Mouse (Mus musculus): Measurements from ENCODE around the gene Oxsr1. TPM values are rescaled to one million over a fixed set of nuclear protein-coding genes. Genes with fewer than 3 reads are reported as not detected.
"Not testable (repeated sequence)": the region's sequence is repeated elsewhere in the genome, so short reads cannot be mapped to it uniquely, and the experiment has no call there.

The Oxsr1 gene
- polyA plus RNA-seq, 1 experiment from 2014 or later = 11.7 TPM

DNA sequence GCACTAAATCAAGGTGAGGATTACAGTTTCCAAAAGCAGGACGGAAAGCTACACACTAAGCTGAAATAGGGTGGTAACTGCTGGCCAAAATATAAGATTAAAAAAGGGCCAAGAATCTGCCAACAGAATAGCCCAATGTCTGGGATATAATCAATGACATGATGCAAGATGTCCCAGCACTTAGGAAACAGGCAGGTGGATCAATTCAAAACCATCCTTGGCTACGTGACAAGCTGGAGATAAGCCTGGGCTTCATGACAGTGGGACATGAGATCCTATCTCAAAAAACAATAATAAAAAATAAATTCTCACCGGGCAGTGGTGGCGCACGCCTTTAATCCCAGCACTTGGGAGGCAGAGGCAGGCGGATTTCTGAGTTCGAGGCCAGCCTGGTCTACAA is 16.4 kb downstream of the Oxsr1 start:
- no peak overlapping the region for H3K4me2 ChIP-seq (ENCODE audit: low read length)
- no peaks in the 10 kb centered on the region for H3K27me3 ChIP-seq (ENCODE audit: control insufficient read depth, insufficient read depth, low read length)
- H3K9me3 ChIP-seq (ENCODE audit: control insufficient read depth, low read length) = no peaks in the 10 kb centered on the region
- ATAC-seq (ENCODE audit: insufficient number of reproducible peaks, insufficient read depth, low FRiP score, low read depth) = no peak
- peaks cover 25% of the 10 kb centered on the region for H3K36me3 ChIP-seq (ENCODE audit: control insufficient read depth, insufficient read depth, low read length)
- no peak overlapping the region for H3K4me3 ChIP-seq (ENCODE audit: control insufficient read depth in 1 of 2, insufficient read depth in 1 of 2, low read depth in 1 of 2, low read length in 2 of 2)
- no peak overlapping the region for H3K27ac ChIP-seq (replicated peaks in 1 of 2; ENCODE audit: control insufficient read depth in 1 of 2, insufficient read depth in 1 of 2, low read depth in 2 of 2, low read length in 2 of 2)
- peaks cover 4 to 9% of the 10 kb centered on the region in 2 experiments; a peak in 2 of 4 replicates for H3K4me1 ChIP-seq (ENCODE audit: control insufficient read depth in 2 of 2, insufficient read depth in 2 of 2, low read length in 2 of 2)
- no peak overlapping the region for H3K9ac ChIP-seq (ENCODE audit: low read length)
- 90% methylated on average over 7 of the region's 7 CpGs for WGBS

DNA sequence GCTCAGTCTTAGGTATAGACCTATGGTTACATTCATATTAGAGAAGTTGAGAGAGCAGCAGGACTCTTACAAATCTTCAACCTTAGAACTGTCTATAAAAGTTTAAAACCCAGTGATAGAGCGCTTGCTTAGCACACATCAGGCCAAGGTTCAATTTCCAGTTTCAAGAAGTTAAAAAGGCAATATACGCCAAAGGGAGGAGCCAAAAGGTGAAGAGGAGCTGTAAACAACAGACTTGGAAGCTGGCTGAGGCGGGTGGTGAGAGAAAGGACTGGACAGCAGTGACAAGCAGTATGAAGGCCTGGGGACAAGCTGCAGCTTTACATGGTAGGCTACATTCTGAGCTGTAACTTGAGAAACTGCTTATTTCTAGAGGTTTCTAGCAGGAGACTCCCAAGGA is 23.7 kb downstream of the Oxsr1 start:
- no peak overlapping the region for H3K27ac ChIP-seq (replicated peaks in 1 of 2; ENCODE audit: control insufficient read depth in 1 of 2, insufficient read depth in 1 of 2, low read depth in 2 of 2, low read length in 2 of 2)
- H3K9ac ChIP-seq (ENCODE audit: low read length) = no peak overlapping the region
- peaks cover 19% of the 10 kb centered on the region for H3K36me3 ChIP-seq (ENCODE audit: control insufficient read depth, insufficient read depth, low read length)
- H3K4me2 ChIP-seq (ENCODE audit: low read length) = no peak overlapping the region
- no peak for ATAC-seq (ENCODE audit: insufficient number of reproducible peaks, insufficient read depth, low FRiP score, low read depth)
- H3K9me3 ChIP-seq (ENCODE audit: control insufficient read depth, low read length) = no peaks in the 10 kb centered on the region
- no peaks in the 10 kb centered on the region for H3K4me1 ChIP-seq (ENCODE audit: control insufficient read depth in 2 of 2, insufficient read depth in 2 of 2, low read length in 2 of 2)
- 93% methylated on average over 3 of the region's 3 CpGs for WGBS
- H3K4me3 ChIP-seq (ENCODE audit: control insufficient read depth in 1 of 2, insufficient read depth in 1 of 2, low read depth in 1 of 2, low read length in 2 of 2) = no peak overlapping the region
- no peaks in the 10 kb centered on the region for H3K27me3 ChIP-seq (ENCODE audit: control insufficient read depth, insufficient read depth, low read length)

DNA sequence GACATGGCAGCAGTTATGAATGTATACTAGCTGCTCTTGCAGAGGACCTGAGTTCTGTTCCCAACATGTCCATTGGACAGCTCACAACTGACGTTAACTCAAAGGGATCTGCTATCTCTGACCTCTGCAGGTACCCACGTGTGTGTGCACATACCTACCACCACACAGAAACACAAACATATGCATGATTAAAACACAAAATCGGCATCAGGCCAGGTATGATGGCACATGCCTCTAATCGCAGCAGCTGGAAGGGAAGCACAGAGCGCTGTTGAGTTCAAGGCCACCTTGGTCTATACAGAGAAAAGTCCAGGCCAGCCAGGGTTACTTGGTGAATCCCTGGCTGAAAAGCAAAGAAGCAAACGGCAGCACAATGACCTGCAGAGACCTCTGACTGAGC is 24.5 kb downstream of the Oxsr1 start:
- Histone ChIP-seq H3K27me3 (ENCODE audit: control insufficient read depth, insufficient read depth, low read length) (no peaks in the 10 kb centered on the region), H3K4me1 (ENCODE audit: control insufficient read depth in 2 of 2, insufficient read depth in 2 of 2, low read length in 2 of 2) (no peaks in the 10 kb centered on the region), H3K9me3 (ENCODE audit: control insufficient read depth, low read length) (no peaks in the 10 kb centered on the region), H3K4me2 (ENCODE audit: low read length) (no peak overlapping the region), H3K27ac (replicated peaks in 1 of 2; ENCODE audit: control insufficient read depth in 1 of 2, insufficient read depth in 1 of 2, low read depth in 2 of 2, low read length in 2 of 2) (no peak overlapping the region), H3K9ac (ENCODE audit: low read length) (no peak overlapping the region), H3K4me3 (ENCODE audit: control insufficient read depth in 1 of 2, insufficient read depth in 1 of 2, low read depth in 1 of 2, low read length in 2 of 2) (no peak overlapping the region), H3K36me3 (ENCODE audit: control insufficient read depth, insufficient read depth, low read length) (peaks cover 11% of the 10 kb centered on the region)
- WGBS = 83% methylated on average over 6 of the region's 6 CpGs
- ATAC-seq (ENCODE audit: insufficient number of reproducible peaks, insufficient read depth, low FRiP score, low read depth) = no peak

DNA sequence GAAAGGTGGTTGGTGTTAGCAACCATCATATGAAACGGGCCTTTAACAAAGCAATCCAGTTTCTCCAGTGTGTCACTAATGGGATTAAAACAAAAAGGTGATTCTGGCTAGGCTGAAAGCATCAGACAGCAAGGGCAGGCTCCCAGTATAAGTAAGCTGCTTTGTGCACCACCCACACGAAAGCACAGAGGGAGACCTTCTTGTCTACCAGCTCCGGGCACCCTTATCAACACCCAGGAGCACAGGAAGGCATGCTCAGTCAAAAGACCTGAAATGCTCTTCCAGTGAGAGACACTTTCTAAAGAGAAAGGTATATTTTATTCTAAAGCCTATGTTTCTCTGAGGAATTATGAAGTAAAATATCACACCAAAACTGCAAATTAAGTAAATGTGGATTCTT is 31.4 kb downstream of the Oxsr1 start:
- H3K4me2 ChIP-seq (ENCODE audit: low read length) = no peak overlapping the region
- H3K27me3 ChIP-seq (ENCODE audit: control insufficient read depth, insufficient read depth, low read length) = no peaks in the 10 kb centered on the region
- 55% methylated on average over 3 of the region's 3 CpGs for WGBS
- H3K9me3 ChIP-seq (ENCODE audit: control insufficient read depth, low read length) = no peaks in the 10 kb centered on the region
- H3K27ac ChIP-seq (replicated peaks in 1 of 2; ENCODE audit: control insufficient read depth in 1 of 2, insufficient read depth in 1 of 2, low read depth in 2 of 2, low read length in 2 of 2) = no peak overlapping the region
- H3K4me3 ChIP-seq (ENCODE audit: control insufficient read depth in 1 of 2, insufficient read depth in 1 of 2, low read depth in 1 of 2, low read length in 2 of 2) = no peak overlapping the region
- H3K9ac ChIP-seq (ENCODE audit: low read length) = no peak overlapping the region
- H3K4me1 ChIP-seq (ENCODE audit: control insufficient read depth in 2 of 2, insufficient read depth in 2 of 2, low read length in 2 of 2) = peaks cover 0 to 9% of the 10 kb centered on the region in 2 experiments; a peak in 1 of 4 replicates
- H3K36me3 ChIP-seq (ENCODE audit: control insufficient read depth, insufficient read depth, low read length) = peaks cover 24% of the 10 kb centered on the region
- no peak for ATAC-seq (ENCODE audit: insufficient number of reproducible peaks, insufficient read depth, low FRiP score, low read depth)

DNA sequence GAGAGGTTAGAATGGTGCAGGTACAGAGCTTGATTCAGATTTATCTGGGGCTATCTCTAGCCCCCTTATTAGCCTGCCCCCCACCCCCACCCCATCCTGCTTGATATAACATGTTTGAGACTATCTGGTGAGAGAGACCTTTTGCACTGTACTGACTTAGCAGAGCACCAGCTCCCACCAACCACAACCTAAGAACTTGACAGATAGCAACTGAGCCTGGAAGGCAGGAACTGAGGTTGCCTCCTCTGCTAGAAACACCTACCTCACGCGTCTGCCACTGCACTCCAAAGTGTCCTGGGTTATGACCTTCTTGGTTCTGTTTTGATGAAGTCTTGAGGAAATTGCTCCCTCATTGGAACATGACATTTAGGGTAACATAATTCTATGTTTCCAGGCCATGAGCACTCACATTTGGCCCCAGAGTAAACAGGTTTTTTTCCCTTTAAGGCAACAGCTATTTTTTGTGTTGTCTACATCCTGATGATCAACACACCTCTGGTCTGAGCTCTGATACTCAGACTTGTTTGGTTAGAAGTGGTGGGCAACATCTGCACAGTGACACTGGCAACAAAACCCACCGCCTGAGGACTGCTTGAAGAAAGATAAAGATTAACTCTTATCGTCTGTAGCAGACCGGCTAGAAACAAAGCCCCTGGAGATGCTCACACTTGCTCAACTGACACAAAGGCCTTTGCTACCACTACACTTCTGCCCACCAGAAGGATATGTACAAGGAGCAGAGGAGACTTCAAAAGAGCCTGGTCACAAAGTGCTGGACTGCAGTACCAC is 41.1 kb downstream of the Oxsr1 start:
- Histone ChIP-seq H3K9ac (ENCODE audit: low read length) (no peak overlapping the region), H3K9me3 (ENCODE audit: control insufficient read depth, low read length) (no peaks in the 10 kb centered on the region), H3K36me3 (ENCODE audit: control insufficient read depth, insufficient read depth, low read length) (peaks cover 35% of the 10 kb centered on the region), H3K27me3 (ENCODE audit: control insufficient read depth, insufficient read depth, low read length) (no peaks in the 10 kb centered on the region), H3K4me1 (ENCODE audit: control insufficient read depth in 2 of 2, insufficient read depth in 2 of 2, low read length in 2 of 2) (peaks cover 0 to 3% of the 10 kb centered on the region in 2 experiments; a peak in 1 of 4 replicates), H3K4me2 (ENCODE audit: low read length) (no peak overlapping the region), H3K27ac (replicated peaks in 1 of 2; ENCODE audit: control insufficient read depth in 1 of 2, insufficient read depth in 1 of 2, low read depth in 2 of 2, low read length in 2 of 2) (no peak overlapping the region), H3K4me3 (ENCODE audit: control insufficient read depth in 1 of 2, insufficient read depth in 1 of 2, low read depth in 1 of 2, low read length in 2 of 2) (no peak overlapping the region)
- 59% methylated on average over 5 of the region's 5 CpGs for WGBS
- ATAC-seq (ENCODE audit: insufficient number of reproducible peaks, insufficient read depth, low FRiP score, low read depth) = no peak

DNA sequence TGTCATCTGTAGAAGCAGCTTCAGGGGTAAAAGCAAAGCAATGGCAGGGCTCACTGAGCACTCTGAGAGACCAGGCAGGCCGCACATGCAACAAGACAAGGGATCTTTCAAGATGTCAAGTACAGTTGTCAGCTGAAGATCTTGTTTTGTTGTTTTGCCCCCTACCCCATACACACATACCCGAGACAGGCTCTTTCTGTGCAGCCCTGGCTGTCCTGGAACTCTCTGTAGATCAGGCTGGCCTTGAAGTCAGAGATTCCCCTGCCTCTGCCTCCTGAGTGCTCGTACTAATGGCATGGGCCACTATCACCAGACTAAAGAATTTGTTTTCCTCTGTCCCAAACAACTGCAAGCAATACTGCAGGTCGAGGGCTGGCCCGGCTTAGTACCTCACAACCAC is 44.2 kb downstream of the Oxsr1 start:
- H3K36me3 ChIP-seq (ENCODE audit: control insufficient read depth, insufficient read depth, low read length) = peaks cover 22% of the 10 kb centered on the region
- H3K9me3 ChIP-seq (ENCODE audit: control insufficient read depth, low read length) = no peaks in the 10 kb centered on the region
- ATAC-seq (ENCODE audit: insufficient number of reproducible peaks, insufficient read depth, low FRiP score, low read depth) = no peak
- H3K4me2 ChIP-seq (ENCODE audit: low read length) = no peak overlapping the region
- WGBS = 90% methylated on average over 5 of the region's 5 CpGs
- H3K27me3 ChIP-seq (ENCODE audit: control insufficient read depth, insufficient read depth, low read length) = no peaks in the 10 kb centered on the region
- H3K4me3 ChIP-seq (ENCODE audit: control insufficient read depth in 1 of 2, insufficient read depth in 1 of 2, low read depth in 1 of 2, low read length in 2 of 2) = no peak overlapping the region
- peaks cover 0 to 3% of the 10 kb centered on the region in 2 experiments; a peak in 1 of 4 replicates for H3K4me1 ChIP-seq (ENCODE audit: control insufficient read depth in 2 of 2, insufficient read depth in 2 of 2, low read length in 2 of 2)
- H3K27ac ChIP-seq (replicated peaks in 1 of 2; ENCODE audit: control insufficient read depth in 1 of 2, insufficient read depth in 1 of 2, low read depth in 2 of 2, low read length in 2 of 2) = no peak overlapping the region
- H3K9ac ChIP-seq (ENCODE audit: low read length) = no peak overlapping the region

DNA sequence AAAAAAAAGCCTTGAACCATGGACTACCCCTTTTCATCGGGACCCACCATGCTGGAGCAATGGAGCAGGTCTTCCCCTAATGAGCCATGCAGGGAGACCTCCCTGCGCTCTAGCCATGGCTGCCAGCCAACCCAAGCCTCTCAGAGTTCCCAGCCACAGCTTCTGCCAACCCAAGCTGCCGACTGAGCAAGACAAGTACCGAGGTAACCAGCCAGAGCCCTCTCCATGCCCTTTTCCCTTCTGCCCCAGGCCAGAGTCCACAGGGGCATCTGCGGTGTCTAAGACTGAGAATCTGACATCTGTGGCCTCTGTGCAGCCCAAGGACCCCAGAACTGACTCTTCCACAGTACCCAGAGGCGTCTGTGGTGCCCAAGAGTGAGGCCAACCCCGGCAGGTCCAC is 45.9 kb downstream of the Oxsr1 start:
- H3K36me3 ChIP-seq (ENCODE audit: control insufficient read depth, insufficient read depth, low read length) = peaks cover 26% of the 10 kb centered on the region
- no peak overlapping the region for H3K27ac ChIP-seq (replicated peaks in 1 of 2; ENCODE audit: control insufficient read depth in 1 of 2, insufficient read depth in 1 of 2, low read depth in 2 of 2, low read length in 2 of 2)
- H3K4me1 ChIP-seq (ENCODE audit: control insufficient read depth in 2 of 2, insufficient read depth in 2 of 2, low read length in 2 of 2) = peaks cover 0 to 3% of the 10 kb centered on the region in 2 experiments; a peak in 1 of 4 replicates
- no peak overlapping the region for H3K9ac ChIP-seq (ENCODE audit: low read length)
- H3K4me3 ChIP-seq (ENCODE audit: control insufficient read depth in 1 of 2, insufficient read depth in 1 of 2, low read depth in 1 of 2, low read length in 2 of 2) = no peak overlapping the region
- H3K4me2 ChIP-seq (ENCODE audit: low read length) = no peak overlapping the region
- WGBS = 75% methylated on average over 7 of the region's 7 CpGs
- no peaks in the 10 kb centered on the region for H3K9me3 ChIP-seq (ENCODE audit: control insufficient read depth, low read length)
- ATAC-seq (ENCODE audit: insufficient number of reproducible peaks, insufficient read depth, low FRiP score, low read depth) = no peak
- no peaks in the 10 kb centered on the region for H3K27me3 ChIP-seq (ENCODE audit: control insufficient read depth, insufficient read depth, low read length)

DNA sequence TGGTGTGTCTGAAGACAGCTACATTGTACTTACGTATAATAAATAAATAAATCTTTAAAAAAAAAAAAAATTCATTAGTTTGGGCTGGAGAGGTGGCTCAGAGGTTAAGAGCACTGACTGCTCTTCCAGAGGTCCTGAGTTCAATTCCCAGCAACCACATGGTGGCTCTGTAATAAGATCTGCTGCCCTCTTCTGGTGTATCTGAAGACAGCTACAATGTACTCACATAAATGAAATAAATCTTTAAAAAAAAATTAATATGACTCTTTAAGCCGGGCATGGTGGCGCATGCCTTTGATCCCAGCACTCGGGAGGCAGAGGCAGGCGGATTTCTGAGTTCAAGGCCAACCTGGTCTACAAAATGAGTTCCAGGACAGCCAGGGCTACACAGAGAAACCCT is 47.4 kb downstream of the Oxsr1 start:
- not testable (repeated sequence) for H3K4me2 ChIP-seq (ENCODE audit: low read length); H3K27ac ChIP-seq (replicated peaks in 1 of 2; ENCODE audit: control insufficient read depth in 1 of 2, insufficient read depth in 1 of 2, low read depth in 2 of 2, low read length in 2 of 2); ATAC-seq (ENCODE audit: insufficient number of reproducible peaks, insufficient read depth, low FRiP score, low read depth); H3K4me3 ChIP-seq (ENCODE audit: control insufficient read depth in 1 of 2, insufficient read depth in 1 of 2, low read depth in 1 of 2, low read length in 2 of 2); H3K9me3 ChIP-seq (ENCODE audit: control insufficient read depth, low read length); H3K9ac ChIP-seq (ENCODE audit: low read length); H3K4me1 ChIP-seq (ENCODE audit: control insufficient read depth in 2 of 2, insufficient read depth in 2 of 2, low read length in 2 of 2); H3K27me3 ChIP-seq (ENCODE audit: control insufficient read depth, insufficient read depth, low read length)
- WGBS = 98% methylated on average over 5 of the region's 5 CpGs
- peaks cover 21% of the 10 kb centered on the region; the same call in 1 of the 2 replicates for H3K36me3 ChIP-seq (ENCODE audit: control insufficient read depth, insufficient read depth, low read length)

Data from heart, embryonic 14.5 days (tissue).